Mouse (Mus musculus): Measurements from ENCODE around the gene Fmo2.

Gene Fmo2

GRCm38 (mm10) chr1:162916661-162917060 is 18.1 kb upstream of the Fmo2 start:
- DNase-seq (ENCODE audit: low read depth, low spot score) = no peak

GRCm38 (mm10) chr1:162914932-162915556 is 16.5 kb upstream of the Fmo2 start:
- no peaks in the 10 kb centered on the region for H3K36me3 ChIP-seq (ENCODE audit: control insufficient read depth, insufficient read depth, low read length, poor library complexity, severe bottlenecking)
- no peaks in the 10 kb centered on the region for H3K27me3 ChIP-seq (ENCODE audit: control insufficient read depth, insufficient read depth, low read length, poor library complexity, severe bottlenecking)
- DNase-seq (ENCODE audit: low read depth, low spot score) = no peak

More at GRCm38 (mm10) chr1:162916661-162917060, 18.1 kb upstream of the Fmo2 start:
- Histone ChIP-seq H3K27me3 (ENCODE audit: control insufficient read depth, insufficient read depth, low read length, poor library complexity, severe bottlenecking) (no peaks in the 10 kb centered on the region), H3K36me3 (ENCODE audit: control insufficient read depth, insufficient read depth, low read length, poor library complexity, severe bottlenecking) (no peaks in the 10 kb centered on the region)

GRCm38 (mm10) chr1:162912085-162912484 is 13.6 kb upstream of the Fmo2 start:
- Histone ChIP-seq H3K27me3 (ENCODE audit: control insufficient read depth, insufficient read depth, low read length, poor library complexity, severe bottlenecking) (no peaks in the 10 kb centered on the region), H3K36me3 (ENCODE audit: control insufficient read depth, insufficient read depth, low read length, poor library complexity, severe bottlenecking) (no peaks in the 10 kb centered on the region)
- DNase-seq (ENCODE audit: low read depth, low spot score) = no peak

GRCm38 (mm10) chr1:162901879-162902278 is 3.4 kb upstream of the Fmo2 start:
- Histone ChIP-seq H3K36me3 (ENCODE audit: control insufficient read depth, insufficient read depth, low read length, poor library complexity, severe bottlenecking) (no peaks in the 10 kb centered on the region), H3K27me3 (ENCODE audit: control insufficient read depth, insufficient read depth, low read length, poor library complexity, severe bottlenecking) (no peaks in the 10 kb centered on the region)
- no peak for DNase-seq (ENCODE audit: low read depth, low spot score)

- H3K36me3 ChIP-seq (ENCODE audit: control insufficient read depth, insufficient read depth, low read length, poor library complexity, severe bottlenecking) = no peaks in the 10 kb centered on the region
- no peaks in the 10 kb centered on the region for H3K27me3 ChIP-seq (ENCODE audit: control insufficient read depth, insufficient read depth, low read length, poor library complexity, severe bottlenecking)
- DNase-seq (ENCODE audit: low read depth, low spot score) = peak; percentile 50
Measured at GRCm38 (mm10) chr1:162895900-162896299, 2.6 kb downstream of the Fmo2 start.

DNA sequence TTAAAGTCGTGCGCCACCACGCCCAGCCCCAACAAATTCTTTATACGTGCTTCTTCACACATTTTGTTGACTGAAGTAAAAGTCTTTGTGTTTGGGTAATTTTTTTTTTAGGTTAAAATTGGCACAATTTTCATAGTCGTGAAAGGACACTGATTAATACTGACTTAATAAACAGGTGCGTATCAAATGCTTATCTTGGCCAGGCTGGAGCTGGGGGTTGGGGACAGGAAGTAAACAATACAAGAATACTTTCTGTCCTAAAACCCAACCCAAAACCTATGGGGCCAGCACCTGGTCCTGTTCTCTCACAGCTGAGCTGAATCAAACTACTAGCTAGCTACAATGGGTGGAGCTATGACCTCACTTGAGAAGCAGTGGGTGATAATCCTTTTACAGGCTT is 5.5 kb downstream of the Fmo2 start:
- no peak for DNase-seq (ENCODE audit: low read depth, low spot score)

DNA sequence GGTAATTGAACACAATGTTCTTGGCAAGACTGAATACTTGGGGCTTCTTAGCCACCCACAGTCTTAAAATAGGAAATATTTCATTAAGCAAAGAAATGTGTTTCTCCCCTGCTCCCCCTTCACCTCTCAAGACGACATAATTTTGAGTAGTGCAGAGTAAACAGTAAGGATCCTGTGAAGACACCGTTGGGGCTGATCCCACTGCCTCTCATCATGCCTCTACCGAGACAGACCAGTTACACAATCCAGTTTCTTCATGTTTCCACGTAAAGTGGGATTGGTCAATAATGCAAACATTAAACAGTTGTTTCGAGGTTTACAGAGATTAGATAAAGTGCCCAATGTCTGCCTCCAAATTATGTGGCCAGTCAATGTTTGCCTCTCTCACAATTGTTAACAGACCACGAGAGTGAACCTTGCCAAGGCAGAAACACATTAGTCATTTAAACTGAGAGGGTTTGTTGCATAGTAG is 6.5 kb downstream of the Fmo2 start:
- DNase-seq (ENCODE audit: low read depth, low spot score) = no peak
- H3K27me3 ChIP-seq (ENCODE audit: control insufficient read depth, insufficient read depth, low read length, poor library complexity, severe bottlenecking) = no peaks in the 10 kb centered on the region
- no peaks in the 10 kb centered on the region for H3K36me3 ChIP-seq (ENCODE audit: control insufficient read depth, insufficient read depth, low read length, poor library complexity, severe bottlenecking)

More for the DNA sequence above, 5.5 kb downstream of the Fmo2 start:
- Histone ChIP-seq H3K27me3 (ENCODE audit: control insufficient read depth, insufficient read depth, low read length, poor library complexity, severe bottlenecking) (no peaks in the 10 kb centered on the region), H3K36me3 (ENCODE audit: control insufficient read depth, insufficient read depth, low read length, poor library complexity, severe bottlenecking) (no peaks in the 10 kb centered on the region)

- DNase-seq (ENCODE audit: low read depth, low spot score) = no peak
- H3K36me3 ChIP-seq (ENCODE audit: control insufficient read depth, insufficient read depth, low read length, poor library complexity, severe bottlenecking) = no peaks in the 10 kb centered on the region
- no peaks in the 10 kb centered on the region for H3K27me3 ChIP-seq (ENCODE audit: control insufficient read depth, insufficient read depth, low read length, poor library complexity, severe bottlenecking)
Measured at GRCm38 (mm10) chr1:162888646-162889045, 9.9 kb downstream of the Fmo2 start.

DNA sequence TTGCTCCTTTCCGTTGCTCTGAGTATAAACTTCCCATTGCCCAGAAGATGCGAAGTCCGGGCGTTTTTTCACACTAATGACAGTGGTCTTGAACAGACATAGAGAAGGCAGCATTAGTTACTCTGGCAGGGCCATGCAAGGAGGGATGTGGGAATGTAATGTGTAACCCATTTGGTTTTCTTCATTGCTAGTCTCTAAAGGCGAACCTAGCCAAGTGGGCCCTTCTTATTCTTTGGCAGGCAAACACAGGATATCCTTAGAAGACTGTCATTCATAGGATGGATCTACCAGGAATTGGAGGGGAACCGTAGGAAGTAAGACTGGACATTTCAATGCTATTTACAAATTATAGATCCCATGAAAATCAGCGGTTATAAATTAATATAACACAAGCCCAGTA is 10.9 kb downstream of the Fmo2 start:
- DNase-seq (ENCODE audit: low read depth, low spot score) = no peak
- Histone ChIP-seq H3K27me3 (ENCODE audit: control insufficient read depth, insufficient read depth, low read length, poor library complexity, severe bottlenecking) (no peaks in the 10 kb centered on the region), H3K36me3 (ENCODE audit: control insufficient read depth, insufficient read depth, low read length, poor library complexity, severe bottlenecking) (no peaks in the 10 kb centered on the region)

- Histone ChIP-seq H3K36me3 (ENCODE audit: control insufficient read depth, insufficient read depth, low read length, poor library complexity, severe bottlenecking) (no peaks in the 10 kb centered on the region), H3K27me3 (ENCODE audit: control insufficient read depth, insufficient read depth, low read length, poor library complexity, severe bottlenecking) (no peaks in the 10 kb centered on the region)
- no peak for DNase-seq (ENCODE audit: low read depth, low spot score)
Measured at GRCm38 (mm10) chr1:162886138-162886816, 12.2 kb downstream of the Fmo2 start.

DNA sequence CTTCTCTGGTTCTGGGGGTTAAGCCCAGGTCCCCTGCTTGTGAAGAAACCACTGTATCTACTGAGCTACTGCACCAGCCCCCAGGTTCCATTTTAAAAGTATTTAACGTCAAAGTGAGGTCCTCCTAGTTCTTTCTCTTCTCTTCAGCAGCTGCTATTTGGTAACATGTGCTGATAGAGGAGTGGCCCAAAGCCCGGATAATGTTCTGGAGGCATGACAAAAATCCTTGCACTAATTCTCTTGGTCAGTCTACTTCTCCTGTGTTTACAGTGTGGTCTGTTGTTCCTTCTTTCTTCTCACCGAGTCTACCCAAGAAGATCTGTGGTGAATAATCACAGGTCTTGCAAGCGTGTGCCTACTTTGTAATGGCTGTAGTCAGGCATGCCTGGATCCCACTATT is 15.8 kb downstream of the Fmo2 start:
- Histone ChIP-seq H3K36me3 (ENCODE audit: control insufficient read depth, insufficient read depth, low read length, poor library complexity, severe bottlenecking) (no peaks in the 10 kb centered on the region), H3K27me3 (ENCODE audit: control insufficient read depth, insufficient read depth, low read length, poor library complexity, severe bottlenecking) (no peaks in the 10 kb centered on the region)
- no peak for DNase-seq (ENCODE audit: low read depth, low spot score)

GRCm38 (mm10) chr1:162879595-162880369 is 18.7 kb downstream of the Fmo2 start:
- Histone ChIP-seq H3K27me3 (ENCODE audit: control insufficient read depth, insufficient read depth, low read length, poor library complexity, severe bottlenecking) (no peaks in the 10 kb centered on the region), H3K36me3 (ENCODE audit: control insufficient read depth, insufficient read depth, low read length, poor library complexity, severe bottlenecking) (no peaks in the 10 kb centered on the region)
- peak; percentile 48 for DNase-seq (ENCODE audit: low read depth, low spot score)

DNA sequence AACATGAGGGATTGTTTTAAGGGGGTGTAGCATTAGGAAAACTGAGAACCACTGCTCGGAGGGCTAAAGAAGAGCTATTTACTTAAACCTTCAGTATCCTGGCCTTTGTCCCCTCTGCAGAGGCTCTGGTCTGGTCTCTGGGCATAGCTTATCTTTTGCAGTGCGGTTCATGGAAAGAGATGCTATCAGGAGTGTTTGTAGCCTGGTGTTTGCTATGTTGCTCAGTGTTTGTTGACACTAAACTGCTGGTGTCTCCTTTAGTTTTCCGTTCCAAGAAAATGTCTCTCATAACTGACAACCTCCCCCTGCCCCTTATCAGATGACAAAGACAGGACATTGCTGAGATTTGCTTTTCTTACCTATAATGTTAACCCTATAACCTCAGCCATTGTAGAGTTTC is 23.4 kb downstream of the Fmo2 start:
- no peaks in the 10 kb centered on the region for H3K27me3 ChIP-seq (ENCODE audit: control insufficient read depth, insufficient read depth, low read length, poor library complexity, severe bottlenecking)
- no peaks in the 10 kb centered on the region for H3K36me3 ChIP-seq (ENCODE audit: control insufficient read depth, insufficient read depth, low read length, poor library complexity, severe bottlenecking)
- no peak for DNase-seq (ENCODE audit: low read depth, low spot score)

DNA sequence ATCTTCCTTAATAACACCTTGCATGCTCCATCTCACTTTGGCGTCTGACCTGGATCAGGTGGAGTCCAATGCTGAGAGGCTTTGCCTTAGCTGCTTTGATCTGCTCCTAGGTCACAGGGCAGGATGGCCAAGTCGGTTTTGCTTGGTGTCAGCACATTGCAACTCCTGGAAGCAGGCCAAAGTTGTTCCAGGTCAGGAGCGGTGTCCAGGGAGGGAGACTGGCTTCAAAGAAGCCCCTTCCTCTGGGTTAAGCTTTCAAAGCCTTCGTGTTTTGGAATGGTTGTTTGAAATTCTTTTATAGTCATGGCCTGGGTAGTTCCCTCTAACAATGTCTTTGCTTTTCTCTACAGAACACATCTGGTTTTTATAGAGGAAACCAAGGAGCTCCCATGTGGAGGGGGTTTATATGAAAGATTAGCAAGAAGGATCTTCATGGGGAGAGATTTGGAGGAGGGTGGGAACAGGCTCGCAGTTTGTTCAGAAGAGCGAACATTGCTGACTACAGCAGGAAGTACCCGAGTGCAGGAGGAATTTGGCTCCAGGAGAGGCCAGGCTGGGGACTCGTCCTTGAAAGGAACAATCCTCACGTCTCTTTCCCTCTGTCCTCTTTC is 26.7 kb downstream of the Fmo2 start:
- H3K36me3 ChIP-seq (ENCODE audit: control insufficient read depth, insufficient read depth, low read length, poor library complexity, severe bottlenecking) = no peaks in the 10 kb centered on the region
- DNase-seq (ENCODE audit: low read depth, low spot score) = no peak
- no peaks in the 10 kb centered on the region for H3K27me3 ChIP-seq (ENCODE audit: control insufficient read depth, insufficient read depth, low read length, poor library complexity, severe bottlenecking)

- Histone ChIP-seq H3K36me3 (ENCODE audit: control insufficient read depth, insufficient read depth, low read length, poor library complexity, severe bottlenecking) (no peaks in the 10 kb centered on the region), H3K27me3 (ENCODE audit: control insufficient read depth, insufficient read depth, low read length, poor library complexity, severe bottlenecking) (no peaks in the 10 kb centered on the region)
- DNase-seq (ENCODE audit: low read depth, low spot score) = no peak
Measured at GRCm38 (mm10) chr1:162870978-162871377, 27.5 kb downstream of the Fmo2 start.
